ENCODE assay signal across 16 mouse cellular contexts in genomic region chr13:38232411-38232810, GRCm38 (mm10).
"Had no signal": no experiment of that assay in that cellular context is flagged by ENCODE, and none has a peak within 500 bp of the region (broad histone marks: within the 10 kb centered on the region; RNA-seq: fewer than 3 reads in every experiment).

No protein-coding gene starts in this region.

- H3K9me3 ChIP-seq: neural tube, embryonic 13.5 days; stomach, embryonic 15.5 days had no signal

- H3K9ac ChIP-seq: neural tube, embryonic 13.5 days; neural tube, embryonic 15.5 days; stomach, embryonic 15.5 days had no signal

- H3K27ac ChIP-seq: neural tube, embryonic 13.5 days; neural tube, embryonic 15.5 days; stomach, embryonic 15.5 days; stomach, postnatal 0 days had no signal

- H3K4me2 ChIP-seq: neural tube, embryonic 13.5 days; neural tube, embryonic 15.5 days; stomach, embryonic 15.5 days had no signal

- H3K27me3 ChIP-seq: neural tube, embryonic 13.5 days; neural tube, embryonic 15.5 days; stomach, embryonic 15.5 days had no signal

- DNase-seq: retina, postnatal 1 day; right cerebral cortex, adult 18-20 months; right cerebral cortex, postnatal 14 days; right cerebral cortex, postnatal 25 days; right cerebral cortex, postnatal 4 days; spleen, adult 18-20 months; thymus, adult 18-20 months; thymus, adult 2 months; thymus, postnatal 14 days; thymus, postnatal 25 days; thymus, postnatal 36 days; thymus, postnatal 4 days had no signal

- H3K4me1 ChIP-seq: neural tube, embryonic 13.5 days; neural tube, embryonic 15.5 days; stomach, embryonic 15.5 days had no signal

- H3K4me3 ChIP-seq: neural tube, embryonic 13.5 days; neural tube, embryonic 15.5 days; stomach, embryonic 15.5 days had no signal
